Mouse (Mus musculus) embryonic fibroblast, embryonic 13.5 days (primary cell): ENCODE data around the gene Rnf150.

Source experiments
- CTCF ChIP-seq: IDR thresholded peaks from 2 replicates; pipeline ENCODE4 v1.5.1; 2011; ENCODE audit warnings: mild to moderate bottlenecking, control low read depth, low read length, moderate library complexity, borderline replicate concordance; ENCODE audit not compliant: insufficient read depth
- POLR2A ChIP-seq: IDR thresholded peaks from 2 replicates; pipeline ENCODE4 v1.6.1; 2011; ENCODE audit warnings: low read depth, mild to moderate bottlenecking, control low read depth, low read length, moderate library complexity

DNA sequence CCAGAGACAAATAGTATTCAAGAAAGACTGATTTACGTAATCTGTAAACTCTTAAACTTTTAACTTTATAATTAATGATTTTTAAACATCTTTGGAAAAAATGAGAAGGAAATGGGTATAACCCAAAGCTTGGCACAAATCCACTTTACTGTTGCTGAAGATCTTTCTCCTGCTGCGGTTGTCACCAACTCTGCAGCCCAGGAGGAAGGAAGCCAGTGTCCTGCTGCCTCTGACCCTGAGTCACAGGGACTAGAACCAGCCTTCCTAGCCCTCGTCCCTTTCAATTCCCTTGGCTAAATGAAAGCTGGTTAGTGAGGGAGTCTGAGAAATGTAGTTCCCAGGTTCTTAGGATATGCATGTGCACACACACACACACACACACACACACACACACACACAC is 203.7 kb downstream of the Rnf150 start:
- TF ChIP-seq POLR2A, result no peak
- no peak for TF ChIP-seq CTCF
